Mouse (Mus musculus): ENCODE results near the gene Sema7a. TPM values are rescaled to one million over a fixed set of nuclear protein-coding genes. Genes with fewer than 3 reads are reported as not detected.

Gene Sema7a
- polyA plus RNA-seq, 1 experiment = 0.04 TPM

DNA sequence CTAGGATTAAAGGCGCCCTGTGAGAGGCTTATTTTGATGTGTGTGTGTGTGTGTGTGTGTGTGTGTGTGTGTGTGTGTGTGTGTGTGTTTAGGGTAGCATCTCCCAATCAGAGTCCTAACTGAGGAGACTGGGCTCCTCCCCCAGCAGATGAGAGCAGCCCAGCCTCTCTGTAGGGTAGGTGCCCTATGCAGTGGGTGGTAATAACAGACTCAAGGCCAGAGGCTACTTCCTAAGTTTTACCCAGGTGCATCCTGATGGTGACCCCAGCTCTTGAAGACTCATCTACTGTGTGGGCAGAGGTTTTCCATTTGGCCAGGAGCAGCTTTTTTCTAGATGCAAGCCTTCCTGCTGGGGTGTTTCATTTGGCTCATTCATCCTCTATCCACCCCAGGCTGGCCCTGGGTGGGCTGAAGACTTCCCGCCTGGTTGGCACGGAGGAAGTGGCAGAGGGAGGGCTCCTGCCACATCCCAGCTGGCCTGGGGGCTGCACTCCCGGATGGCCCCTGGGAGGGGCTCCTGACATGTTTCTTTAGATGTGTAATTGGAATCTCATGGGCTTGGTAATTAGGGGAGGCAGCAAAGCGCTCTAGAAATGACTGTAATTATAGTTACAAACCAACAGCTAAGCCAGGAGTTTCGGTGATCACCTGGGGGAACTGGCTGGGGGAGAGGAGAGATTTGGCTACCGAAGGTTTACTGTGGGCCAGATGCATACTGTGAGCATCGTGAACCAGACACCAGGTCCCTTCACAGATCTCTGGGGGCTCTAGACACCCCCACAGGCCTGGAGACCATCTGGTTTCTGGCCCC, 53.1 kb downstream of the Sema7a start:
- Histone ChIP-seq H3K36me3 (ENCODE audit: control insufficient read depth) (no peaks in the 10 kb centered on the region), H3K4me1 (ENCODE audit: control insufficient read depth) (peaks cover 5% of the 10 kb centered on the region), H3K27me3 (ENCODE audit: control insufficient read depth) (peaks cover 17% of the 10 kb centered on the region), H3K4me3 (replicated peaks) (no peak overlapping the region), H3K9me3 (ENCODE audit: control insufficient read depth, low read length) (no peaks in the 10 kb centered on the region)
- TF ChIP-seq TAL1 (IDR thresholded peaks at IDR 0.05; ENCODE audit: low read length) = no peak
- no peak for TF ChIP-seq GATA1 (IDR thresholded peaks at IDR 0.05; ENCODE audit: low read length)

DNA sequence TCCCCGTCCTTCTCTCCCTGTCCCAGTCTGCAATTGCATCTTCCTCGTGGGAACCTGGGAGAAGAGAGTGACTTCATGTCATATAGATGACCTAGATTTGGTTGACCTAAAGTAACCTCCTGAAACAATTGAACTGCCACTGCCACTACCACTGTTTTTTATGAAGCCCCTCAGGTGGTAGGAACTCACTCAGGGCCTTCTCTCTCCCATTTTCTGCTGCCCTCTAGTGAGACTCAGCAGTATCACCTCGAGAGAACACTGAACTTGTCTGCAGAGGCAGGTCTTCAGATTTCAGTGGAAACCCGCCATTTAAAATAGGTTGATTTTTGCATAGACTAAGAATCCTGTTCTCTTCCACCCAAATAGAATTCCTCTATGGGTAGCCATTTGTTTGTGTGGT, 55.4 kb downstream of the Sema7a start:
- Histone ChIP-seq H3K4me3 (replicated peaks) (no peak overlapping the region), H3K4me1 (ENCODE audit: control insufficient read depth) (peaks cover 7% of the 10 kb centered on the region), H3K27me3 (ENCODE audit: control insufficient read depth) (peaks cover 18% of the 10 kb centered on the region), H3K36me3 (ENCODE audit: control insufficient read depth) (no peaks in the 10 kb centered on the region), H3K9me3 (ENCODE audit: control insufficient read depth, low read length) (no peaks in the 10 kb centered on the region)
- no peak for TF ChIP-seq GATA1 (IDR thresholded peaks at IDR 0.05; ENCODE audit: low read length)
- no peak for TF ChIP-seq TAL1 (IDR thresholded peaks at IDR 0.05; ENCODE audit: low read length)

DNA sequence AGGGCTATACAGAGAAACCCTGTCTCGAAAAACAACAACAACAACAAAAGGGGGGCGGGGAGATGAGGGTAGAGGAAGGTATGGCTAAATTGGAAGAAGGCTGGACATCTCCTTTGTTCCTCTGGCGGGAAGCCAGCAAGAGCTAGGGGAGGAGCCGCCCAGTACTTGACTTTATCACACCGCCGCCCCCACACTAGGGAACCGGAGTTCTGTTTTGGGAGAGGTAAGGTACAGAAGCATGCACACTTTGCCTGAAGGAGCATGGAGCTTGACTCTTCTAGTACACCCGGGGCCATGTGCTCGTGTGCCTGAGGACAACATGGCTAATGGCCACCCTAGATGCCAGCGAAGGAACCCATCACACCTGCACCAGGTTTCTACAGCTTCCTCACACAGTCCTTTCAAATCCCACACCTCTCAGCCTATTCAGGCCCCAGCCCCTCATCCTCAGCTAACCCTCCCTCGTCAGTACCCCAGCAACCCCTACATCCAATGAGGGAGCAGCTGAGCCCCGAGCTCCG, 57.7 kb downstream of the Sema7a start:
- H3K4me1 ChIP-seq (ENCODE audit: control insufficient read depth) = peaks cover 7% of the 10 kb centered on the region
- no peak for TF ChIP-seq GATA1 (IDR thresholded peaks at IDR 0.05; ENCODE audit: low read length)
- no peak for TF ChIP-seq TAL1 (IDR thresholded peaks at IDR 0.05; ENCODE audit: low read length)
- H3K4me3 ChIP-seq (replicated peaks) = no peak overlapping the region

DNA sequence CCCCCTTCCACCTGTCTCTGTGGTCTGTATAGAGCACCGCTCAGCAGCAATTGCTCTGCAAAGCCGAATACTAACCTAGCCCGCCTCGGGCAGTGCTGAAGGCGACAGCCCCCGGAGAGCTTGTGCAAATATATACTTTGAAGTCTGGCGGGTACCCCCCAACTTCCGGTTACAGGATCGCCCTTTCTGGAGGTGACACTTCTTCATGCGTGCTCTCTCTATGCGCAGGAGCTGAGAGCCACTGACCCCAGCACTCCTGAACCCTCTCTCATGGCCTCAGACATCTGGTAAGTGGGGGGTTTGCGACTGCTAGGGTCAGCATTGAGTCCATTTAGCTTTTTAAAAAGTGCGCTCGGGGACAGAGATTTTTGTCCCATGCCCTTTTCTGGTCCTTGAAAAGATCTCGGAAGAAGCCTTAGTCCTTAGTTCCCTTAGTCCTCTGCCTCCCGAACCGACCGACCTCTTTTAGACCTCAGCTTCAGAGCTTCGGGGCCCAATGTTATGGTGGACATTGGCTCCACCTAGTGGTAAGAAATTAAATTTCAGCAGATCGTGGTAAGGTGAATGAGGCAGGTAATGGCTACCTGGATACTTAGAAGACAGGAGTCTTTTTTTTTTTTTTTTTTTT, 58.2 kb downstream of the Sema7a start:
- TF ChIP-seq GATA1 (IDR thresholded peaks at IDR 0.05; ENCODE audit: low read length) = no peak
- Histone ChIP-seq H3K27me3 (ENCODE audit: control insufficient read depth) (peaks cover 18% of the 10 kb centered on the region), H3K4me1 (ENCODE audit: control insufficient read depth) (peaks cover 7% of the 10 kb centered on the region), H3K4me3 (replicated peaks) (no peak overlapping the region), H3K36me3 (ENCODE audit: control insufficient read depth) (no peaks in the 10 kb centered on the region), H3K9me3 (ENCODE audit: control insufficient read depth, low read length) (no peaks in the 10 kb centered on the region)

More for the DNA sequence above, 57.7 kb downstream of the Sema7a start:
- H3K27me3 ChIP-seq (ENCODE audit: control insufficient read depth) = peaks cover 18% of the 10 kb centered on the region
- H3K9me3 ChIP-seq (ENCODE audit: control insufficient read depth, low read length) = no peaks in the 10 kb centered on the region
- no peaks in the 10 kb centered on the region for H3K36me3 ChIP-seq (ENCODE audit: control insufficient read depth)

DNA sequence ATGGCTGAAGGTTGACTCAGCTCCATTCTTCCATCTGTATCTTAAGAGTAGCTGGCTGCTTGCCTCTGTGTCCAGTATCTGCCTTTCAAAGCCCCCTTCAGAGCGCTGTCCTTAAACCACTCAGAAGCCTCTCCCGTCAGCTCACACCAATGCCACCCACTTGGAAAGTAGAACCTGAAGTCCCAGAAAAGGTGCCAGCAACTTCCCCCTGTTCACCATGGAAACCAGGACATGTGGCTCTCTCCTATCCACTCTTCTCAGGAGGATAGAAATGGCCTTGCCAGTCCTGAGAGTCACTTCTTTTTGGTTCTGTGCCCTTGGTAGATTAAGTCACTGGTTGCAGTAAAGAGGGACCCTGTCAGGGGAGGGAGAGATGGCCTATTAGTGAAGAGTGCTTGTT, 58.8 kb downstream of the Sema7a start:
- Histone ChIP-seq H3K27me3 (ENCODE audit: control insufficient read depth) (peaks cover 18% of the 10 kb centered on the region), H3K9me3 (ENCODE audit: control insufficient read depth, low read length) (no peaks in the 10 kb centered on the region), H3K4me3 (replicated peaks) (no peak overlapping the region), H3K4me1 (ENCODE audit: control insufficient read depth) (peaks cover 7% of the 10 kb centered on the region), H3K36me3 (ENCODE audit: control insufficient read depth) (no peaks in the 10 kb centered on the region)
- TF ChIP-seq TAL1 (IDR thresholded peaks at IDR 0.05; ENCODE audit: low read length) = no peak
- TF ChIP-seq GATA1 (IDR thresholded peaks at IDR 0.05; ENCODE audit: low read length) = no peak

DNA sequence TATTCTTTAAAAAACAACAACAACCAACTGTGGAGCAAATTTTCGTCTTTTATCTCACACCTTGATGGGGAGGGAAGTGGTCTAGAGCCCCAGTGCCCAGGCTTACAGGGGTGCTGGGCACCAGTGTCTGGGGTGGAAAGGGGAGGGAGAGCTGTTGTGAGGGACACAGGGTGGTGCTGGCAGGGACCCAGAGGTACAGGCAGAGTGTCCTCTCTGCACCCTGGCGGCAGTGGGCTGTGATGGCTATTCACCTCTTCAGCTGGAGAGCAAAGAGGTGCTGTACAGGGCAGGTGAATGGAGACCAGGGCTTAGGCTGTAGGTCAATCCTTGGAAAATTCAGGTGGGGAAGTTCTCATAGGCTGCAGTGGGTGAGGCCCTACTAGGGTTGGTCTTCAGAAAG, 59.8 kb downstream of the Sema7a start:
- H3K36me3 ChIP-seq (ENCODE audit: control insufficient read depth) = no peaks in the 10 kb centered on the region
- no peaks in the 10 kb centered on the region for H3K9me3 ChIP-seq (ENCODE audit: control insufficient read depth, low read length)
- no peak overlapping the region for H3K4me3 ChIP-seq (replicated peaks)
- TF ChIP-seq GATA1 (IDR thresholded peaks at IDR 0.05; ENCODE audit: low read length) (no peak), TAL1 (IDR thresholded peaks at IDR 0.05; ENCODE audit: low read length) (no peak)
- H3K4me1 ChIP-seq (ENCODE audit: control insufficient read depth) = peaks cover 7% of the 10 kb centered on the region
- peaks cover 18% of the 10 kb centered on the region for H3K27me3 ChIP-seq (ENCODE audit: control insufficient read depth)

DNA sequence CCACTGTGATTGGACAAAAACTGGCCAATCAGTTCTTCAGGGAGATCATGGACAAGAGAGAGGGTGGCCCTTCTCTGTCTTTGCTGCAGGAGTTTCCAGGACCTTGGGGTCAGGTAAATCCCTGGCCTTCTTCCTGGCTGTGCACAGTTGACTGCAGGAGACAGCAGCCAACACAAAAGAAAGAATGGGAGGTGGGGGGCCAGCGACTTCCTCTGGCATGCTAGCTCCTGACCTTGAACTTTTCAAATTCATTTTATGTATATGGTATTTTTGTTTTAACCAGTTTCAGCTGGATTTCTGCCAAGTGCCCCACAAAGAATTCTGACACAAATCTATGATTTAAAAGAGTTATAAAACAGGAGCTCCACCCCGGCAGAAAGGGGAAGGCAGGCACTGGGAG, 63.4 kb downstream of the Sema7a start:
- Histone ChIP-seq H3K36me3 (ENCODE audit: control insufficient read depth) (no peaks in the 10 kb centered on the region), H3K27me3 (ENCODE audit: control insufficient read depth) (peaks cover 3% of the 10 kb centered on the region), H3K4me3 (replicated peaks) (no peak overlapping the region), H3K9me3 (ENCODE audit: control insufficient read depth, low read length) (no peaks in the 10 kb centered on the region), H3K4me1 (ENCODE audit: control insufficient read depth) (no peaks in the 10 kb centered on the region)
- TF ChIP-seq TAL1 (IDR thresholded peaks at IDR 0.05; ENCODE audit: low read length) (no peak), GATA1 (IDR thresholded peaks at IDR 0.05; ENCODE audit: low read length) (no peak)

DNA sequence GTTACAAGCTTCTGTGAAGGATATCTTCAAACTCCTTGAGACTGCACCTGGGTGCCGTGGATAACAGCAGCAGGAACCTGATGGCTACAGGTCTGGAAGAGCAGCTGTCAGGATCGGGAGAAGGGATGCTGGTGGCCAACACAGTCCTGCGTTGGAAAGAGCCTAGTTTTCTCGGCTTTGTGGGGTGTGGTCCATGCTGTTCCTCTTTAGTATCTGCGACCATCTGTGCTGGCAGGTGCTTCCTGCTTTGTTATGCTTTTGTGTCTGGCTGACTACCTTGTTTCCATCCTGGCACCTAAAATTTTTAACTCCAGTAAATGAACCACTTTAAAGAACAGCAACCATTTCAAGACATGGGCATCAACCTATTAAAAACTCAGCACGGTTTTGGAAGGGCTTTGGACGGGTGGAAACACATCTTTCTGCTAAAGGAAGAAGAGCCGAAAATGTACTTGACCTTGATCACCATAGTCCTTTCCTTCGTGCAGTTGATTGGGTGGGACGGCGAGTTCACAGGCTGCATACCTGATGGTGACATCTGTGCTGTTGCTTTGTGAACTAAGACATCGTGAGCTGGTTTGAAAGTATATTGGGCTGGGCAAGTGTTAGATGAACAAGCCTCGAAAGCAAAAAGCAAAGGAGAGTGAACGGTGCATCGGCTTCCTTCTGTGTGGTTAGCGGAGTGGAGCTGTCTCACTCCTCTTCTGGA, 66.0 kb downstream of the Sema7a start, which contains the start of gene Cyp11a1:
Gene Cyp11a1 (plus strand): TSS at position 659 of the 709 bp plus-strand sequence.
- no peaks in the 10 kb centered on the region for H3K27me3 ChIP-seq (ENCODE audit: control insufficient read depth)
- H3K4me1 ChIP-seq (ENCODE audit: control insufficient read depth) = no peaks in the 10 kb centered on the region
- TF ChIP-seq TAL1 (IDR thresholded peaks at IDR 0.05; ENCODE audit: low read length) (no peak), GATA1 (IDR thresholded peaks at IDR 0.05; ENCODE audit: low read length) (no peak)
- no peaks in the 10 kb centered on the region for H3K36me3 ChIP-seq (ENCODE audit: control insufficient read depth)
- H3K4me3 ChIP-seq (replicated peaks) = no peak within 1 kb of the TSS
- H3K9me3 ChIP-seq (ENCODE audit: control insufficient read depth, low read length) = no peaks in the 10 kb centered on the region
